Mouse (Mus musculus) kidney, postnatal 14 days (tissue): ENCODE measurements at regions not wholly inside any gene's neighbourhood (a gene's known extent, or its start where the extent isn't known, plus 50 kb on each side); places are given as distances from the start of the nearest gene placed in this dataset.

Experiments used
- DNase-seq: peaks from one replicate; pipeline ENCODE4 v3.0.0; 2022; ENCODE audit warnings: mixed read lengths

- no peak for DNase-seq
These were observed 237.2 kb upstream of the Mef2c start for GRCm38 (mm10) chr13:83266591-83266990.

- DNase-seq = no peak
These were observed 235.2 kb upstream of the Mef2c start for GRCm38 (mm10) chr13:83268663-83269062.

- no peak for DNase-seq
These were observed 225.1 kb upstream of the Mef2c start for GRCm38 (mm10) chr13:83278695-83279094.

- DNase-seq = no peak
These were observed 196.1 kb upstream of the Mef2c start for GRCm38 (mm10) chr13:83307696-83308095.

GRCm38 (mm10) chr13:83328488-83328887 is 175.3 kb upstream of the Mef2c start:
- DNase-seq = no peak

- no peak for DNase-seq
These were observed 170.1 kb upstream of the Mef2c start for GRCm38 (mm10) chr13:83333728-83334127.

- no peak for DNase-seq
These were observed 159.1 kb upstream of the Mef2c start for GRCm38 (mm10) chr13:83344611-83345319.

- no peak for DNase-seq
These were observed 148.5 kb upstream of the Mef2c start for GRCm38 (mm10) chr13:83355341-83355740.

GRCm38 (mm10) chr13:83360529-83360928 is 143.3 kb upstream of the Mef2c start:
- no peak for DNase-seq

- no peak for DNase-seq
These were observed 127.6 kb upstream of the Mef2c start for GRCm38 (mm10) chr13:83376097-83376797.

GRCm38 (mm10) chr13:83378644-83379043 is 125.2 kb upstream of the Mef2c start:
- DNase-seq = no peak

GRCm38 (mm10) chr13:83382609-83383008 is 121.2 kb upstream of the Mef2c start:
- DNase-seq = no peak

GRCm38 (mm10) chr13:83394773-83395172 is 109.1 kb upstream of the Mef2c start:
- no peak for DNase-seq

GRCm38 (mm10) chr13:83399381-83399780 is 104.5 kb upstream of the Mef2c start:
- DNase-seq = no peak

GRCm38 (mm10) chr13:83439619-83440436 is 64.0 kb upstream of the Mef2c start:
- DNase-seq = no peak

GRCm38 (mm10) chr13:83444277-83444676 is 59.6 kb upstream of the Mef2c start:
- no peak for DNase-seq

- DNase-seq = no peak
These were observed 53.0 kb upstream of the Mef2c start for GRCm38 (mm10) chr13:83450820-83451219.

- DNase-seq = no peak
These were observed 50.8 kb upstream of the Mef2c start for GRCm38 (mm10) chr13:83452987-83453386.
